Mouse (Mus musculus) brain, embryonic 14.5 days (tissue): Measurements from ENCODE around the gene Rcor2.

Source experiments
- CTCF ChIP-seq: fragments of 200-500 bp; IDR thresholded peaks from 2 replicates; pipeline ENCODE4 v1.5.1; 2012; ENCODE audit warnings: inconsistent platforms, mild to moderate bottlenecking, moderate library complexity, borderline replicate concordance; ENCODE audit not compliant: insufficient read depth, insufficient read length; ENCODE audit errors: extremely low read depth
- POLR2A ChIP-seq: fragments of 200-500 bp; IDR thresholded peaks from 2 replicates; pipeline ENCODE4 v1.6.1; 2012; ENCODE audit warnings: mild to moderate bottlenecking, inconsistent platforms, borderline replicate concordance; ENCODE audit not compliant: poor library complexity, insufficient read depth, insufficient read length, severe bottlenecking; ENCODE audit errors: extremely low read depth

GRCm38 (mm10) chr19:7240782-7241690 lies 26.1 kb upstream of the Rcor2 start, which contains the start of gene Naa40:
- TF ChIP-seq CTCF (no peak), POLR2A (peak; percentile 69)
